In genomic region chr10:89686139-89686808, GRCm38 (mm10) we compare ENCODE assay signal across 8 mouse cellular contexts. TPM values are rescaled to one million over a fixed set of nuclear protein-coding genes. Genes with fewer than 3 reads are reported as not detected.
DNase-seq lines count a peak whose midpoint lies in the region; ATAC-seq lines count a peak whose summit lies in the region.

Gene Scyl2 (minus strand): TSS chr10:89686285.

- H3K36me3 ChIP-seq in heart, embryonic 13.5 days, result peaks cover 7% of the 10 kb centered on the region
- peaks cover 6% of the 10 kb centered on the region; the same call in 1 of the 2 replicates for H3K36me3 ChIP-seq in liver, embryonic 12.5 days
- no peaks in the 10 kb centered on the region for H3K36me3 ChIP-seq in stomach, embryonic 15.5 days

- no peaks in the 10 kb centered on the region for H3K9me3 ChIP-seq in heart, embryonic 13.5 days
- no peaks in the 10 kb centered on the region for H3K9me3 ChIP-seq in liver, embryonic 12.5 days (replicated peaks)
- H3K9me3 ChIP-seq in stomach, embryonic 15.5 days, result no peaks in the 10 kb centered on the region

- H3K4me3 ChIP-seq in heart, embryonic 13.5 days, result peak within 1 kb of the TSS; percentile 79
- H3K4me3 ChIP-seq in liver, embryonic 12.5 days, result peak within 1 kb of the TSS; percentile 99
- peak within 1 kb of the TSS; percentile 94 for H3K4me3 ChIP-seq in stomach, embryonic 15.5 days (replicated peaks)

- peak within 1 kb of the TSS; percentile 75 for H3K4me2 ChIP-seq in heart, embryonic 13.5 days
- peak within 1 kb of the TSS; percentile 90 for H3K4me2 ChIP-seq in liver, embryonic 12.5 days
- H3K4me2 ChIP-seq in stomach, embryonic 15.5 days, result peak within 1 kb of the TSS; percentile 65

- 4% methylated on average over 31 of the region's 31 CpGs for WGBS in heart, embryonic 13.5 days
- WGBS in liver, embryonic 12.5 days (ENCODE audit: insufficient replicate concordance), result 6% methylated on average over 31 of the region's 31 CpGs
- 3% methylated on average over 28 of the region's 31 CpGs for WGBS in stomach, embryonic 15.5 days

- peak within 1 kb of the TSS; percentile 71 for H3K27ac ChIP-seq in heart, embryonic 13.5 days (replicated peaks)
- H3K27ac ChIP-seq in liver, embryonic 12.5 days, result peak within 1 kb of the TSS; percentile 89
- H3K27ac ChIP-seq in stomach, embryonic 15.5 days, result peak within 1 kb of the TSS; percentile 69

- ATAC-seq in erythroid progenitor cell, adult 5-6 weeks (replicated peaks; ENCODE audit: low FRiP score, poor library complexity, severe bottlenecking), result peak; percentile 98
- ATAC-seq in heart, embryonic 13.5 days (ENCODE audit: extremely low read depth, insufficient number of reproducible peaks, low FRiP score, low TSS enrichment), result peak; percentile 98
- ATAC-seq in liver, embryonic 12.5 days, result peak; percentile 98
- ATAC-seq in stomach, embryonic 15.5 days (ENCODE audit: insufficient read depth, low FRiP score, low read depth), result peak; percentile 99

- H3K9ac ChIP-seq in heart, embryonic 13.5 days, result peak within 1 kb of the TSS; percentile 91
- H3K9ac ChIP-seq in liver, embryonic 12.5 days, result peak within 1 kb of the TSS; percentile 96
- peak within 1 kb of the TSS; percentile 83 for H3K9ac ChIP-seq in stomach, embryonic 15.5 days

- no peaks in the 10 kb centered on the region for H3K27me3 ChIP-seq in heart, embryonic 13.5 days (replicated peaks)
- no peaks in the 10 kb centered on the region for H3K27me3 ChIP-seq in liver, embryonic 12.5 days (replicated peaks)
- H3K27me3 ChIP-seq in stomach, embryonic 15.5 days (replicated peaks), result no peaks in the 10 kb centered on the region

- peaks cover 19% of the 10 kb centered on the region for H3K4me1 ChIP-seq in heart, embryonic 13.5 days
- peaks cover 73% of the 10 kb centered on the region for H3K4me1 ChIP-seq in liver, embryonic 12.5 days
- no peaks in the 10 kb centered on the region for H3K4me1 ChIP-seq in stomach, embryonic 15.5 days

- peak; percentile 96 for DNase-seq in CD4-positive helper T cell, adult 2 months (ENCODE audit: low read depth, low spot score)
- peak; percentile 86 for DNase-seq in brain, embryonic 18.5 days (ENCODE audit: low read depth, low spot score)
- peak; percentile 97 for DNase-seq in kidney, postnatal 10 days
- DNase-seq in natural killer cell, adult 2 months (ENCODE audit: low spot score in 2 of 2), result peak; percentile 91 to 94

RNA-seq across cellular contexts. Expression of gene Scyl2, which starts in this region (rescaled TPM):
- total RNA-seq in erythroid progenitor cell, adult 5-6 weeks (2015; ENCODE audit: low replicate concordance), result 15.1 and 23.9 TPM in 2 replicates
- 13.6 and 17.3 TPM in 2 replicates for total RNA-seq in erythroid progenitor cell, adult 5-6 weeks (2017; ENCODE audit: low replicate concordance)
- polyA plus RNA-seq in heart, embryonic 13.5 days (2015; fragmentation: Nextera tagmentation; extraction: Ambion mirVana), result 4.1 and 5.4 TPM in 2 replicates
- polyA plus RNA-seq in liver, embryonic 12.5 days (2016; fragmentation: Nextera tagmentation; extraction: Ambion mirVana), result 6.2 and 7.4 TPM in 2 replicates
- polyA plus RNA-seq in stomach, embryonic 15.5 days (2015; fragmentation: Nextera tagmentation; extraction: Ambion mirVana), result 7.1 and 7.7 TPM in 2 replicates

Comparison
In these comparisons a context has a peak if more than half of its experiments do, and no peak if none do; other contexts are left out.
1. Peak in every context shown above with its lines: DNase-seq, ATAC-seq, H3K4me3 ChIP-seq and H3K27ac ChIP-seq.